Mouse (Mus musculus) liver (tissue): ENCODE measurements around the gene Bcl7a.

Source experiments
- DNase-seq: peaks from one replicate; pipeline ENCODE4 v3.0.0-alpha.2; 2020; ENCODE audit warnings: mixed read lengths

The Bcl7a gene

DNA sequence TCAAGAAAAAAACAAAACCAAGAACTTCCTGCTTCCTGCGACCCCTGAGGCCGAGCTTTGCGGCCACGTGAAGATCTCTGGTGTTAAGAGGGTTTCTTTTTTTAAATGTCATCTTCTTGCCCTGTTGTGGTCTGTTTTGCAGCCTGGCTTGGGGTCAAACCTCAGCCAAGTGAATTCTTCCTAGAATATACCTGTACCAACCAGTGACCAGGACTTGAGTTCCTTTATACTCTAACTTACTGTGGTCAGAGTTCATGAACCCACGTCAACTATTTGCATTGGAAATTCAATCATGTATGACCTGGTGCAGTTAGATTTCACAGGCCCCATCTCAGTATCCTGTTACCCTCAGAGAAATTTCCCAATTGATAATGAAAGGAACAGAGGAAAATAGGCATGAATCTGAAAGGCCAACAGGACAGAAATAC, 35.9 kb downstream of the Bcl7a start:
- no peak for DNase-seq

DNA sequence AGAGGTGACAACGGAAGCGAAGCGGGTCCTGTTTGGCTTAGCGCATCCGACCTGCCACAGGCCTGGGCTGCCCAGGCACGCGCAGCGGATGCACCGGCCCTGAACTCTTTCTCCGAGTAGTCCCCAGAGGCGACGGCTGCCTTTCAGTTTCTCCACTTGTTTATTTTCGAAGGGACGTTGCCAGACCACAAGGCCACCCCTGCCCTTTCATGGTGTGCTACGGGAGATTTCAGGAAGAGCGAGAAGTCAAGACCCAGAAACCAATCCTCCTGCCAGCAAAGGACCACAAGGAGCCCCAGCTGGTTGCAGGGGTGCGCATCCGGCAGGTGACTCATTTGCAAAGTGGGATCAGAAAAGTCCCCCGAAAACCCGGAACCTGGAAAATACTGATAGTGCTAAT, 38.3 kb downstream of the Bcl7a start:
- DNase-seq, result no peak

DNA sequence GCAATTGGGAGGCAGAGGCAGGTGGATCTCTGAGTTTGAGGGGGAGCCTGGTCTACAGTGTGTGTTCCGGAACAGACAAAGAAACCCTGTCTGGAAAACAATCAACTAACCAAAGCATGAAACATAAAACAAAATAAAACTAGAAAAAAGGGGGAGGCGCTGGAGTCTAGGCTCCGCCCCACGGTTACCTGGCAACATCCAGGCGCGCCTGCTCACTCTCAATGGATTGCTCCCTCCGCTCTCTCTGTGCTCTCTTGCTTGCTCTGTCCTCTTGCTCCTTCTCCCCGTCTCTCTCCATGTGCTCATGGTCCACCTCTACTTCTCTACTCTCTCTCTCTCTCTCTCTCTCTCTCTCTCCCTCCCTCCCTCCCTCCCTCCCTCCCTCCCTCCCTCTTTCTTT, 39.1 kb downstream of the Bcl7a start:
- no peak for DNase-seq

DNA sequence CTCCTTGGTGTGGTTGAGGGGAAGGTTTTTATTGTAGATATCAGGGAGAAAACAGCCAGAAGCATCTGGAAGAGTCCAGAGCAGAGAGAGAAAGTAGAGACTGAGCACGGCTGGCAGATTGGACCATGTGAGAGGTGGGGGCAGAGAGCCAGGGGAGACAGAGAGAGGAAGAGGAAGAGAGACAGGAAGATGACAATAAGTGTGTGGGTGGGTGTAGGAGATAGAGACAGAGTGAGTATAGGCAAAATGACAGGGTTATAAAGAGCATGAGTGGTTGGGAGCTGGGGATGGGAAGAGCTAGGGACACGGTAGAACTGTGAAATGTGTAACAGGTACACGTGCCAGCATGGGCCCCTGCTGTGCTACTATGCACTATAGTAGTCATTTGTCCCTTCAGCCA, 44.8 kb downstream of the Bcl7a start:
- no peak for DNase-seq

DNA sequence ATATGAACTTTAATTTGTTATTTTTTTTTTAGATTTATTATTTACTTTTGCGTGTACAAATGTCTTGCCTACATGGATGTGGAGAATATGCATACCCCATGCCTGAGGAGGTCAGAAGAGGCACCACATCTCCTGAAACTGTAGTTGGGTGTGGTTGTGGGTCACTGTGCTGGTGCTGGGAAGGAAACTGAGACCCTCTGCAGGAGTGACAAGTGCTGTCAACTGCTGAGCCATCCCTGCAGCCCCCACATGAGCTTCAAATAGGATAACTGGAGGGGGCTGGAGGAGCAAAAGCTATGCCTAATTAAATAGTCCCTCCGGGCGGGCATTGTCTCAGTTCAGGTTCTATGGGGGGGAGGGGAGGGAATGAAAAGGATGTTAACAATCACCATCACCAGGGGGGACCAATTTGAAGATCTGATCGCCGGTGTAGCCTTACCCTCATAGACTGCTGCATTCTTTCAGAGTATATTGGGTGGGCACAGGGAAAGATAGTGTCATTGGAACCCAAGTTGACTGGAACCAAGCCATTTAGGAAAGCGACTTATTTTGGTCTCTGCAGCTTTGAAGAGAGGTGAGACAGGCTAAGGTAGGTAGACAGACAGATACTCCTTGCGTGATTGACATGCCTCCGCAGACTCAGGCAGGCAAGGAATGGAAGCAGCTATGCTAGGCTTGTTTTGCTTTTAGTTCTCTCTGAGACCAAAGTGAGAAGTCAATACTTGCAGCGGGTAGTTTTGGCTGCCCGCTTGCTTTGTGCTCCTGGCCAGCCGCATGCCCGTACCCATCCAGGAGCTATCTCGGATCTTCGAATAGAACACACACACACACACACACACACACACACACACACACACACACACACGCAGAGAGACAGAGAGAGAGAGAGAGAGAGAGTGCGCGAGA, 47.2 kb downstream of the Bcl7a start:
- DNase-seq, result no peak

DNA sequence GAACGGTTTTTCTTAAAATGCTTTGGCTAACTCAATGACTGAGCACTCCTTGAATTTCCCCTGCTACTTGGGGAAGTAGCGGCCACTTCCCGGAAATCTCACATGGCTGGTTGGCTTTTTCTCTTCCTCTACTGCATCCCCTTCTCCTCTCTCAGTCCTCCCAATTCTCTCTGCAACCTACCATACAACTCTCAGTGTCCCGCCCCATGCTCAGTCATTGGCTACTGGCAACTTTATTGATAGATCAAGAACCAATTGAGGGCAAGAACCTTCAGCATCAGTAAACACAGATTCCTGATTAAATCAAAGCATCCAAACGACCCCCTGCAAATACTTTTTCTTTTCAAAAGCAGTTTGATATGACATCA, 47.8 kb downstream of the Bcl7a start:
- peak; percentile 33 for DNase-seq

DNA sequence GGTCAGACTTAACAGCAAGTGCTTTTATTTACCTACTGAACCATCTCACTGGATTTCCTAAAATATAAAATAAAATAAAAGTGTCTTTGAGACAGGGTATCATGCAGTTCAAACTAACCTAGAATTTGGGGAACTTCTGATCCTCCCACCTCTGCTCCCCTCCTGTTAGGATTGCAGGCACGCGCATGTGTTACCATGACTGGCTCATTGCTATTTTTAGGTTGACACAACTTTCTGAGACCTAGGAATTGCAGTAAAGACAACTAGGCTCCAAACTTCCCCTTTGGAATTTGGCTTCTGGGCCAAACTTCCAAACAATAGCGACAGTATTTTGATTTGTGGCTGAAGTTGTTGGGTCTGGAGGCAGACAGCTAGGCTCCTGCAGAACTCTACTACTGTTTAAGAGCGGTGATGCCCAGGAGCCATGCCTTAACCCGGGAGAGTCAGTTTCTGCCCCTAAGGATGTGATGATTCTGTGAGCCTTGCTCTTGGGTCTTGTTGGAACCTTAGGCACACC, 50.2 kb downstream of the Bcl7a start:
- no peak for DNase-seq

DNA sequence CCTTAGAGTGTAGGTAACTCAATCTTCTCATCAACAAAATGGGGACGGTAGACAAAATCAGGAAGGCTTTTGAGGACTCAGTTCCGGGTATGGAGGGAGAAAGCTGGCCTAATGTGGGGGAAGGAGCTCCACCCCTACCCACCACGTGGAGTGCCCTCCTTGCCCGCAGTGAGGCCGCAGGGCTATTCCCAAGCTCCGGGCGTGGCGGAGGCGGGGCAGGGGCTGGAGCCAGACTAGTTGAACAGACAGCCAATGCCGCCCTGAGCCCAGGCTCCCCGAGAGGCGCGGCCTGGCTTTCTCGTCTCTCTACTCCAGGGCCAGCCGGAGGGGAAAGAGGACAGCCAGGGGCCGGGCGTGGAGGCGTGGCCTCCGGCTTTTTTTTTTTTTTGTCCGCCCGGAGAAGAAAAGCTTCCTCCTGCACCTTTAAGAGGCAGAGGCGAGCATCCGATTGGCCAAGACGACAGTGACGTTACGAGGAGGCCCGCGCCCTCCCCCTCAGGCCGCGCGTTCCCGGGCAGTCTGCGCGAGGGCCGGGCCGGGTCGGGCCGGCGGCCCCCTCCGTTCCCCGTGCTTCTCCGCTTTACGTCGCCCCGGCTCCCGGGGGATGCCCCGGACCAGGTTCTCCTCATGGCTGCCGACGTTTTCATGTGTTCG, 50.8 kb downstream of the Bcl7a start, which contains the start of gene Mlxip:
TSS of gene Mlxip (plus strand) at position 496 of the 654 bp plus-strand sequence.
- DNase-seq, result peak; percentile 93

DNA sequence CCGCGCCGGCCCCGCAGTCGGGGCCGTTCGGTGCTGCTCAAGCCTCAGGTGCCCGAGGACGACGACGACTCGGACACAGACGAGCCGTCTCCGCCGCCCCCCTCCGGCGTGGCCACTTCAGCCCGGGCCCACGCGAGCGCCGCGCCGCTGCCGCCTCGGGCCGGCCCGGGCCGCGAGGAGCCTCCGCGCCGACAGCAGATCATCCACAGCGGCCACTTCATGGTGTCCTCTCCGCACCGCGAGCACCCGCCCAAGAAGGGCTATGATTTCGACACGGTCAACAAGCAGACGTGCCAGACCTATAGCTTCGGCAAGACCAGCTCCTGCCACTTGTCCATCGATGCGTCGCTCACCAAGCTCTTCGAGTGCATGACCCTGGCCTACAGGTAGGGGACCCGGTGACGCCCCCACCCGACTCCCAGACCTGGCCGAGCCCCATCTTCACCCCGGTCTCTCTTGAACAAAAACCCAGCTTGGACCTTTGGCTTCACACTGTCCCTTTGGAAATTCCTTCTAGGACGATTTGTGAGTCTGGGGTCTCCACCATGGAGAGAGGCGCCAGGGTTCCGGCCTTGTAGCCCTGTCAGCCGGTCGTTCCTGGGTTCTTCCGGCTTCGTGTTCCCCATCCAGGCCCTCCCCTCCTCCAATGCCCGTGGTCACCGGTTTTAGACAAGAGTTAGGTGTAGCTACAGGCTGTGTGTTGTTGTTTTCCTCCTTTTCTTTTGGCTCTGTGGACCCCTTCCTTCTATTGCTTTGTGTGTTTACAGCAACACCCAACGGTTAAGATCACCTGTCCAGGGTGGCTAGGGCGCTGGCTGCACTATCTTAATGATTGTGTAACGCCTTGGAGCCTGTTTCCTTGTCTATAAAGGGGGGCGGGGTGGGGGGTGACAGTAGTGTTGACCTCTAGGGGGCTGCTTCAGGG, 51.6 kb downstream of the Bcl7a start:
- peak; percentile 48 for DNase-seq

DNA sequence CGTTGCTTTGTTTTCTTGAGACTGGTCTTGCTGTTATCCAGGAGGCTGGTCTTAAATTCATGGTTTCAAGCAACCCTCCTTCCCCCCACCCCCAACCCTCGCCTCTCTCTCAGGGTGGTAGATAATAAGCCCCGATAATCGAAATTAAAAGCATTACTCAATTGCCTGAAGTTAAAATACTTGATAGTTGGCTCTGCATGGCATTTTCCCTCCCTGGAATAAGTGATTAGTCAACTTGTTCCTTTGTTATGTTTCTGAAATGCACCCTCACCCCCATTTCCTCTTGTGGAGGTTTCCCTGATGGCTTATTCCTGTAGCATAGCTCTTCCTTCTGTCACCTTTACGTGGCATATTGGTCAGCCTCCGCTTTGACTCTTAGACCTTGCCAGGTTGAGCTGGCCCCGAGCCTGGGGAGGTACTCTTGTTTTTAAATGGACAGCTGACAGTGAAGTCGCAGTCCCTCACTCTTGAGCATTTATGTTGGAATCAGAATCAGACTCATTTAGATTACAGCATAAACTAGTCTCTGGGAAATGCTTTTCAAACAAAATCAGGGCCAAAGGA, 53.3 kb downstream of the Bcl7a start:
- DNase-seq, result no peak

DNA sequence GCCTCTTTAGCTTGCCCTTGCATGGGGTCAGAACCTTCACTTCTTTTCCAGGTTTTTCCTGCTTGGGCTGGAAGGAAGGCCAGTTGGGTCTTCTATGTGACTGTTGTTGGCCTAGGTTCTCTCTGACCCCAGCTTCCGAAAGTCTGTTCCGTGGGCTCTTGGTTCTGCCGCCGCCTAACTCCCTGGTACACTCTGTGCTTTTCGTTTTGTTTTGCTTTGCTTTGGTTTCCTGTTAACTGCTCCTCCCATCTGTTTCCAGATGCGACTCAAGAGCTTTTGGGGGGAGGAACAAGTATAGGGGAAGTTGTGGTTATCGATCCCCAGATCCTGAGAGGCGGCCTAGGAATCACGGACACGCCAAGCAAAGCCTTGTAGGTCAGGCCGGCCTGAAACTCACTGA, 54.2 kb downstream of the Bcl7a start:
- no peak for DNase-seq

DNA sequence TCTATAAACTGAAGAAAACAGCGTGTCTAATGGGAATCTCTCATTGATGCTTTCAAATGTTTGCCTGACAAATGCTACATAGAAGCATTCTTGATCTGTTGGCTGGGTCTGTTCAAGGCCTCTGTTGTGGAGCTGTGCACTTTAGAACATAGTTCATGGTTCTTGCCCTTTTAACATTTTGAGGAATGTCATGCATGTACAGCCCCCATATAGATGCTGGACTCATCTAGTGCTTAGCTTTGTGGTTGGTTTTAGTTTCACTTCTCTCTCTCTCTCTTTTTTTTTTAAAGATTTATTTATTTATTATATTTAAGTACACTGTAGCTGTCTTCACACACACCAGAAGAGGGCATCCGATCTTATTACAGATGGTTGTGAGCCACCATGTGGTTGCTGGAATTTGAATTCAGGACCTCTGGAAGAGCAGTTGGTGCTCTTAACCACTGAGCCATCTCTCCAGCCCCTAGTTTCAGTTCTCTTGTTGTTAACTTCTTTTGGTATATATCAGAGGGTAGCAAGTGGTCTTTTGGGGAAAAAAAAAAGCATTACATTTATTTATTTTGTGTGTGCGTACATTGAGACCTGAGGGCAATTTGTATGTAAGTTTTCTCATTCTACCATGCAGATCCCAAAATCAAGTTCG, 55.3 kb downstream of the Bcl7a start:
- no peak for DNase-seq

DNA sequence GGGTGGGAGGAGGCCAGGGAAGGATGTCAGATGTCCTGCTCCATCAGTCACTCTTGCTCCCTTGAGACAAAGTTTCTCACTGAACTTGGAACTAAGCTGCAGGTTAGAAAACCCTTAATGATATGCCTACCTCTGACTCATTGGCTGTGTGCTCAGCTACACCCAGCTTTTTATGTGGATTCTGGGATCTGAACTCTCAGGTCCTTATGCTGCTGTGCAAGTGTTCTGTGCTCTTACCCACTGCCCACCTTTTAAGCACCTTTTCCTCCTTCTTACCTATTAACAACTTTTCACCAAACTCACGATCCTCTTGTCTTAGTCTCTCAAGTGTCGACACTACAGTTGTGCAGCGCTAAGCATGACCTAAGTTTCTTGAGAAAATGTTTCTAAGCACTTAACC, 60.8 kb downstream of the Bcl7a start:
- DNase-seq, result no peak

DNA sequence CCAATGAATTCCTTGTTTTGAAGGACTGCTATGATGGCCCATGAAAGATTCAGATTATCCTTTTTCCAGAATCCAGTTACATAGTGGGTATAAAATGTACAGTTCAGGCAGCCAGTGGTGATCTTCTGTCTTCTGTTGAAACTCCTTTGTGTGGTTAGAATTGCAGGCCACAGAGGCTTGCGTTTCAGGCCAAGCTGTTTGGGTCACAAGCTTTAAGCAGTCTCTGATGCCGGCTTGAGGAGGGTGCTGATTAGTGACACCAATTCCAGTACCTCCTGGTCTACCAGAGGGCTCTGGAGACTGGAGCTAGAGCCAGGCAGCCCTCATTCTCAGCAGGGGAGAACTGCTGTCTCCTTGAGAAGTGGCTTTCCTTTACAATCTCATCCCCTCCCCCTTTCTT, 63.3 kb downstream of the Bcl7a start:
- DNase-seq, result no peak

DNA sequence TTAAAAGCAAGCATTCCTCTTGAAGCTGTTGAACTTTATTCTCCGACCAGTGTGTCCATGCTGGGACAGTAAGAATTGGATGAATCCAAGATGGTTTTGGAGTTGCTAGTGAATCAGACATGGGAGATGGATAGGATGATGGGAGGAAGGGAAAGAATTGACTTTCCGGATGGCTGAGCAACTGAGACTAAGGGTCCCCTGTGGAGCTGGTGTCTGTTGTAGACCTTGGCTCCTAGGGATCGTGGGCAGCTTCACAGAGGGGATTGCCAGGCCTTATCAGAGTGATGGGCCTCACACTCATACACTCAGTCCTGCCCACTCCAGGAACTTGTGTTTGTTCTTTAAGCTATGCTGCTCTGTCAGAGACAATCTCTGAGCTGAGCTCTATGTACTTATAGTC, 64.5 kb downstream of the Bcl7a start:
- DNase-seq, result no peak

DNA sequence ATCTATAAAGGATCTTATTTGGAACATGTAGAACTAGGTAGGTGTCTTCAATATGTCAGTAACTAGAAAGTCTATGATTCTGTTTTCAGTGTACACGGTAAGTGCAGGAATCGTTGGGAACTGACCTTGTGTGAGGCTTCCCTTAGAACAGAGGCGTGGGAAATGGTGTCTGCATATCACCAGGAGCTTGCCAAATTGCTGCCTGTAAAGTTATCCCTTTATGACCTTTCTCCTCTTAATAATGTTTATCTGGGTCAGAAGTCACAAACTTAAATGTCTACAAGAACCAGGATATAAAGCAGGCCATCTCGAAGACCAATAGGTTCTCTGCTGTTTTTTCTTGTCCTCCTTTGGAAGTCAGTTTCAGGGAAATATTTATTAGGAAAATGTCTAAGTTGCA, 68.6 kb downstream of the Bcl7a start:
- no peak for DNase-seq

DNA sequence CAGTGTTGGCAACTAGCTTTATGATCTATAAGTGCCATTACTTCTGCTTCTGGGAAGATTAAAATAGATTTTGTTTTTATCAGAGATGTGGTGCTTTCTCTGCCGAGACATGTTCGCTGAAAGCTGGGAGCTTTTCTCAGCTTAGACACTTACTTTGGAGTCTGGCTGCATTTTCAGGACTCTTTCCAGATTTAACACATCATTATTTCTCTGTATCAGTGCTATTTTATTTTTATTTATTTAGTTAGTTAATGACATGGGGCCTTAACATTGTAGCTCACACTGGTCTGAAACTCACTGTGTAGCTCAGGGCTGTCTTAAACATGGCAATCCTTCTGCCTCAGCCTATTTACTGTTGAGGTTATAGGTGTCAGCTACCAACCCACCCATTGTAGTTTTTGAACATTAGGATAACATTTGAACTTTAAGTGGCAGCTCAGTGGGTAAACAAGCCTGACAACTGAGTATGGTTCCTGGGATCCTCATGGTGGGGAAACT, 70.3 kb downstream of the Bcl7a start:
- DNase-seq, result no peak

DNA sequence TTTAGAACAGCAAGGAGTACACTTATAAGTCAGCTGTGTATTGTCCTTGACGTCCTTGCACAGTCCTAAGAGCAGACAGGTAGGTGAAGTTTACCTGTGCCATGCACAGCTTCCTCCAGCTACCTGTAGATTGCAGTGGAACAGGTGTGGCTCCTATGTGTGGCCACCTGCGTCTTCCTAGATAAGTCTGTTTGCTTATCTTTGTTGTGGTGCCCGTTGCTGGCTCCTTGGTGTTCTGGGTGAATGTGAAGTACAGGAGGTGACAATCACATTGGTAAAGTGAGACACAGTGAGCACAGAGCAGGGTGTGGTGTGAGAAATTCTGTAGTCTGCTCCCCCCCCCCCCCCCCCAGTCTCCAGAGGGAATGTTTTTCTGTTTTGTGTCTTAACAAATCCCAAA, 72.5 kb downstream of the Bcl7a start:
- DNase-seq, result no peak

DNA sequence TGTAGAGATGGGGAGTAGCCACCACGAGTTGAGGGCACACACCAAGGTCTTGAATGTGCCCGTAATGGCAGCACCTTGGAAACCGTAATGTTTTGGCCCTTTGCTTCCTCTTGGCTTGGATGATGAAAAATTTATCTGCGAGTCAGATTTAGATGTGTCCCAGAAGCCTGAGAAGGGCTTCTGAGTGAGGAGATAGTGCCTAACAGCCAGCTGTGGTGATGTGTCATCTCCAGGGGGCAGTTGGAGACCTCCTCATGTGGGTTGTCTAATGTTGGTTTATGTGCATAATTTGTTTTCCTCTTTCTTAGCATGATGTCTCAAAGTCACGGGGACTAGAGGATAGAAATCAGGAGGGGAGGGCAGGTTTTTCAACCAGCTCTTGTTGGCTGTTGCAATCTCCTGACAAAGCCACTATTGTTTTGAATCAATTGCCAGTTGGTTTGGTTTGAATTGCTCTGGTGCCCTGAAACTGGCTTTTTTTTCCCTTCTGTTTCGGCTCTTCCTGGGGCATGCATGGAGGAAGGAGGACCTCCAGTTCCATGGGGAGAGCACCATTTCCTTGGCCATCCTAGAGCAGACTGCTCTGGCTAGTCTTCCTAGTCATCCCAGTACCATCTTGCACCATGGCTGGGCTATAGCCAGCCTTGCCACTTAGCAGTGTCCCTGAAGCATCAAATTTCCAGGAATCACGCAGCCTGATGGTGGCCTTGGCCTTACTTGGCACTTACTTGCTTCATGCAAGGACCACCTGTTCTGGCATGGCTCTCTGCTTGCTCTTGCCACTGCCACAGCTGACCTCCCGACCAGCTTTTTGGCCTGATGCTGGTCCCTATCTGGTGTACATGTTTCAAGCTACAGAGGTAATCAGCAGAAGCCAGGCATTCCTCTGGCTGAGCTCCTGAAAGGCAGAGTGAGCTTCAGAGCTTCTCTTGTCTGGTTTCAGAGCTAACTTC, 73.2 kb downstream of the Bcl7a start:
- DNase-seq, result no peak

DNA sequence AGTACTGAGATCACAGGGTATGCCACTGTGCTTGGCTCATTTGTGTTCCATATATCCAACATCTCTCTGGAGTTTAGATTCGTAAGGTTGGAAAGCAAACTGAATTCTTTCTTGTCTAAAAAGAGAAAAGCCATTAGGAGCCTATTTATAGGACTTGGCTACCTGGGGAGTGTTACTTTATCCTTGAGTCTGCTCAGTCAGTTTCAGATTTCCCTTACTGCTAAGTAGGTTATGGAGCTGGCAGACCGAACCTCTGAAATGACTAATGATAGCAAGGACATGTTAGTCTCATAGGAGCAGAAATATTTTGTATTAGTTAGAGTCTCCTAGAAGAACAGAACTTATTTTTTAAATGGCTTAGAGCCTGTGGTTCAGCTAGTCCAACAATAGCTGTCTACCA, 80.3 kb downstream of the Bcl7a start:
- no peak for DNase-seq
